Mouse (Mus musculus): ENCODE measurements around the gene Atg14. TPM values are rescaled to one million over a fixed set of nuclear protein-coding genes. Genes with fewer than 3 reads are reported as not detected.
A peak's percentile ranks its signal among the peaks of the same experiment; 100 is the strongest.

Atg14 gene
- polyA plus RNA-seq, 2 experiments, result 3.7 to 5.9 TPM

GRCm38 (mm10) chr14:47590391-47590975, 20.0 kb upstream of the Atg14 start:
- no peak overlapping the region for H3K27ac ChIP-seq
- peaks cover 0 to 3% of the 10 kb centered on the region in 2 experiments; a peak in 1 of 4 replicates for H3K4me1 ChIP-seq (replicated peaks; ENCODE audit: control insufficient read depth in 2 of 2, insufficient read depth in 2 of 2, low read length in 1 of 2)
- no peak overlapping the region for H3K4me2 ChIP-seq (ENCODE audit: low read depth)
- no peaks in the 10 kb centered on the region for H3K27me3 ChIP-seq (ENCODE audit: control insufficient read depth, insufficient read depth, low read length)
- H3K9me3 ChIP-seq (ENCODE audit: control insufficient read depth, low read length), result no peaks in the 10 kb centered on the region
- H3K9ac ChIP-seq (replicated peaks), result no peak overlapping the region
- DNase-seq (ENCODE audit: low read depth in 3 of 3, low spot score in 3 of 3), result no peak
- ATAC-seq (ENCODE audit: insufficient read depth), result no peak
- 63% methylated on average over 10 of the region's 10 CpGs for WGBS (ENCODE audit: insufficient replicate concordance)
- no peak for TF ChIP-seq EP300 (IDR thresholded peaks at IDR 0.05; ENCODE audit: low read depth)
- no peak for TF ChIP-seq CTCF (IDR thresholded peaks at IDR 0.05; ENCODE audit: low read depth)
- no peak overlapping the region for H3K4me3 ChIP-seq (ENCODE audit: insufficient read depth in 1 of 2, low read depth in 2 of 2, low read length in 2 of 2)
- H3K36me3 ChIP-seq (replicated peaks; ENCODE audit: control insufficient read depth, insufficient read depth, low read depth), result no peaks in the 10 kb centered on the region

- WGBS (ENCODE audit: insufficient replicate concordance), result 63% methylated on average over 1 of the region's 1 CpGs
- H3K9me3 ChIP-seq (ENCODE audit: control insufficient read depth, low read length), result no peaks in the 10 kb centered on the region
- H3K9ac ChIP-seq (replicated peaks), result no peak overlapping the region
- no peaks in the 10 kb centered on the region; a peak in 1 of 4 replicates for H3K4me1 ChIP-seq (replicated peaks; ENCODE audit: control insufficient read depth in 2 of 2, insufficient read depth in 2 of 2, low read length in 1 of 2)
- H3K27me3 ChIP-seq (ENCODE audit: control insufficient read depth, insufficient read depth, low read length), result no peaks in the 10 kb centered on the region
- DNase-seq (ENCODE audit: low read depth in 3 of 3, low spot score in 3 of 3) (no peak), ATAC-seq (ENCODE audit: insufficient read depth) (no peak)
- TF ChIP-seq EP300 (IDR thresholded peaks at IDR 0.05; ENCODE audit: low read depth) (no peak), CTCF (IDR thresholded peaks at IDR 0.05; ENCODE audit: low read depth) (no peak)
- no peak overlapping the region for H3K27ac ChIP-seq
- no peaks in the 10 kb centered on the region for H3K36me3 ChIP-seq (replicated peaks; ENCODE audit: control insufficient read depth, insufficient read depth, low read depth)
- no peak overlapping the region for H3K4me2 ChIP-seq (ENCODE audit: low read depth)
- no peak overlapping the region for H3K4me3 ChIP-seq (ENCODE audit: insufficient read depth in 1 of 2, low read depth in 2 of 2, low read length in 2 of 2)
Observed at GRCm38 (mm10) chr14:47589444-47589843, 19.0 kb upstream of the Atg14 start.

- Histone ChIP-seq H3K4me1 (replicated peaks; ENCODE audit: control insufficient read depth in 2 of 2, insufficient read depth in 2 of 2, low read length in 1 of 2) (peaks cover 4 to 6% of the 10 kb centered on the region in 2 experiments), H3K9ac (replicated peaks) (no peak overlapping the region), H3K9me3 (ENCODE audit: control insufficient read depth, low read length) (no peaks in the 10 kb centered on the region), H3K4me3 (ENCODE audit: insufficient read depth in 1 of 2, low read depth in 2 of 2, low read length in 2 of 2) (no peak overlapping the region), H3K27me3 (ENCODE audit: control insufficient read depth, insufficient read depth, low read length) (no peaks in the 10 kb centered on the region), H3K27ac (no peak overlapping the region), H3K36me3 (replicated peaks; ENCODE audit: control insufficient read depth, insufficient read depth, low read depth) (no peaks in the 10 kb centered on the region), H3K4me2 (ENCODE audit: low read depth) (no peak overlapping the region)
- ATAC-seq (ENCODE audit: insufficient read depth), result no peak
- no peak for DNase-seq (ENCODE audit: low read depth in 3 of 3, low spot score in 3 of 3)
- no peak for TF ChIP-seq EP300 (IDR thresholded peaks at IDR 0.05; ENCODE audit: low read depth)
- no peak for TF ChIP-seq CTCF (IDR thresholded peaks at IDR 0.05; ENCODE audit: low read depth)
Observed at GRCm38 (mm10) chr14:47584346-47584745, 13.9 kb upstream of the Atg14 start.

- DNase-seq (ENCODE audit: low read depth in 3 of 3, low spot score in 3 of 3) (no peak), ATAC-seq (ENCODE audit: insufficient read depth) (no peak)
- Histone ChIP-seq H3K4me2 (ENCODE audit: low read depth) (no peak overlapping the region), H3K9me3 (ENCODE audit: control insufficient read depth, low read length) (no peaks in the 10 kb centered on the region), H3K4me1 (replicated peaks; ENCODE audit: control insufficient read depth in 2 of 2, insufficient read depth in 2 of 2, low read length in 1 of 2) (peaks cover 4 to 6% of the 10 kb centered on the region in 2 experiments), H3K27ac (no peak overlapping the region), H3K36me3 (replicated peaks; ENCODE audit: control insufficient read depth, insufficient read depth, low read depth) (no peaks in the 10 kb centered on the region), H3K9ac (replicated peaks) (no peak overlapping the region), H3K27me3 (ENCODE audit: control insufficient read depth, insufficient read depth, low read length) (no peaks in the 10 kb centered on the region), H3K4me3 (ENCODE audit: insufficient read depth in 1 of 2, low read depth in 2 of 2, low read length in 2 of 2) (no peak overlapping the region)
- TF ChIP-seq CTCF (IDR thresholded peaks at IDR 0.05; ENCODE audit: low read depth), result peak; percentile 18; the same call in 1 of the 2 replicates
- TF ChIP-seq EP300 (IDR thresholded peaks at IDR 0.05; ENCODE audit: low read depth), result no peak
- WGBS (ENCODE audit: insufficient replicate concordance), result 43% methylated on average over 2 of the region's 2 CpGs
Observed at GRCm38 (mm10) chr14:47581681-47582080, 11.2 kb upstream of the Atg14 start.

DNA sequence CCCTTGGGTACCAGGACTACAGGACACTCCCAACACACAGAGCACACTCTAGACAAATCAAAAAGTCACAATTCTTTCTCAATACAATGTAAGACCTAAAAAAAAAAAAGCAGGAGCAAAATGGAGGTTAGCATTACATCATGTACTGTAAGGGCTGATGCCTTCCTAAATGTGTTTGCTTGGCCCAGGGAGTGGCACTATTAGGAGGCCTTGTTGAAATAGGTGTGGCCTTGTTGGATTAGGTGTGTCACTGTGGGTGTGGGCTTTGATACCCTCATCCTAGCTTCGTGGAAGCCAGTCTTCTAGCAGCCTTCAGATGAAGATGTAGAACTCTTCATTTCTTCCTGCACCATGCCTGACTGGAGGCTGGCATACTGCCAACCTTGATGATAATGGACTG, 10.8 kb upstream of the Atg14 start:
- H3K4me2 ChIP-seq (ENCODE audit: low read depth), result no peak overlapping the region
- DNase-seq (ENCODE audit: low read depth in 3 of 3, low spot score in 3 of 3) (no peak), ATAC-seq (ENCODE audit: insufficient read depth) (no peak)
- H3K27ac ChIP-seq, result no peak overlapping the region
- H3K9ac ChIP-seq (replicated peaks), result no peak overlapping the region
- H3K4me1 ChIP-seq (replicated peaks; ENCODE audit: control insufficient read depth in 2 of 2, insufficient read depth in 2 of 2, low read length in 1 of 2), result peaks cover 4 to 6% of the 10 kb centered on the region in 2 experiments
- no peaks in the 10 kb centered on the region for H3K36me3 ChIP-seq (replicated peaks; ENCODE audit: control insufficient read depth, insufficient read depth, low read depth)
- 6% methylated on average over 1 of the region's 1 CpGs for WGBS (ENCODE audit: insufficient replicate concordance)
- no peak overlapping the region for H3K4me3 ChIP-seq (ENCODE audit: insufficient read depth in 1 of 2, low read depth in 2 of 2, low read length in 2 of 2)
- no peak for TF ChIP-seq CTCF (IDR thresholded peaks at IDR 0.05; ENCODE audit: low read depth)
- no peak for TF ChIP-seq EP300 (IDR thresholded peaks at IDR 0.05; ENCODE audit: low read depth)
- no peaks in the 10 kb centered on the region for H3K27me3 ChIP-seq (ENCODE audit: control insufficient read depth, insufficient read depth, low read length)
- no peaks in the 10 kb centered on the region for H3K9me3 ChIP-seq (ENCODE audit: control insufficient read depth, low read length)
